Mouse (Mus musculus) forebrain, embryonic 15.5 days (tissue): ENCODE data around the gene Phkb. TPM values are rescaled to one million over a fixed set of nuclear protein-coding genes. Genes with fewer than 3 reads are reported as not detected.
"Not testable (repeated sequence)": the region's sequence is repeated elsewhere in the genome, so short reads cannot be mapped to it uniquely, and the experiment has no call there.

ENCODE experiments used
- ATAC-seq: fragments of 200-750 bp; cut with Nextera tagmentation; replicated peaks from 2 replicates; pipeline ENCODE4 v1.8.0; 2017; ENCODE audit warnings: mild to moderate bottlenecking, moderate TSS enrichment, moderate library complexity
- H3K27ac ChIP-seq: fragments of 300-500 bp; sonication (generic); replicated peaks from 2 replicates; pipeline ENCODE4 v1.5.1; 2015; ENCODE audit warnings: mild to moderate bottlenecking, inconsistent platforms
- H3K27me3 ChIP-seq: fragments of 300-500 bp; sonication (generic); 2 replicates; pipeline ENCODE4 v1.6.1; 2015; ENCODE audit warnings: inconsistent platforms
- H3K36me3 ChIP-seq: fragments of 300-500 bp; sonication (generic); 2 replicates; pipeline ENCODE4 v1.6.1; 2015; ENCODE audit warnings: mild to moderate bottlenecking, inconsistent platforms
- H3K4me1 ChIP-seq: fragments of 300-500 bp; sonication (generic); 2 replicates; pipeline ENCODE4 v1.6.1; 2015; ENCODE audit warnings: inconsistent platforms
- H3K4me2 ChIP-seq: fragments of 300-500 bp; sonication (generic); replicated peaks from 2 replicates; pipeline ENCODE4 v1.6.1; 2015; ENCODE audit warnings: mild to moderate bottlenecking, inconsistent platforms
- H3K4me3 ChIP-seq: fragments of 300-500 bp; sonication (generic); 2 replicates; pipeline ENCODE4 v1.5.1; 2015; ENCODE audit warnings: mild to moderate bottlenecking, inconsistent platforms
- H3K9ac ChIP-seq: fragments of 300-500 bp; sonication (generic); replicated peaks from 2 replicates; pipeline ENCODE4 v1.6.1; 2015; ENCODE audit warnings: mild to moderate bottlenecking, inconsistent platforms
- H3K9me3 ChIP-seq: fragments of 300-500 bp; sonication (generic); 2 replicates; pipeline ENCODE4 v1.6.1; 2016; ENCODE audit warnings: inconsistent platforms
- WGBS: fragments of 180-500 bp; shearing (Covaris S2); methylation state at CpG from one replicate; pipeline ENCODE4 v1.1.7; 2015; ENCODE audit warnings: mixed read lengths; 5-methylcytosine and 5-hydroxymethylcytosine counted together
- polyA plus RNA-seq: library from polyadenylated mRNA; unstranded; fragments of >200 nt; fragmentation: Nextera tagmentation; extraction: Ambion mirVana; gene quantifications from 2 replicates; pipeline ENCODE4 v1.2.1, GENCODE M21; 2015

Phkb gene
- 28.0 and 30.1 TPM in 2 replicates for polyA plus RNA-seq

- H3K4me3 ChIP-seq: peak within 1 kb of the TSS; percentile 91
- peak within 1 kb of the TSS; percentile 77 for H3K4me2 ChIP-seq
- WGBS: under 1% methylated on average over 54 of the region's 54 CpGs
Measured at GRCm38 (mm10) chr8:85840657-85841488, at the start of gene Phkb, which contains the start of gene Itfg1. Gene Phkb (plus strand): TSS chr8:85840959. Gene Itfg1 (minus strand): TSS chr8:85840921.

GRCm38 (mm10) chr8:85796392-85796791, 44.4 kb upstream of the Phkb start:
- not testable (repeated sequence) for ATAC-seq, H3K9me3 ChIP-seq, H3K36me3 ChIP-seq, H3K4me3 ChIP-seq, H3K4me1 ChIP-seq, H3K27ac ChIP-seq, H3K27me3 ChIP-seq, H3K9ac ChIP-seq, H3K4me2 ChIP-seq
- whole genome bisulfite sequencing: 94% methylated on average over 1 of the region's 1 CpGs

More at GRCm38 (mm10) chr8:85840657-85841488, at the start of gene Phkb, which contains the start of gene Itfg1:
- Histone ChIP-seq H3K27me3 (no peaks in the 10 kb centered on the region), H3K36me3 (peaks cover 12% of the 10 kb centered on the region; the same call in 1 of the 2 replicates), H3K4me1 (peaks cover 19% of the 10 kb centered on the region), H3K9me3 (no peaks in the 10 kb centered on the region), H3K27ac (peak within 1 kb of the TSS; percentile 97), H3K9ac (peak within 1 kb of the TSS; percentile 92)
- ATAC-seq: peak; percentile 98

GRCm38 (mm10) chr8:85800164-85800563, 40.6 kb upstream of the Phkb start:
- whole genome bisulfite sequencing: 97% methylated on average over 1 of the region's 1 CpGs
- Histone ChIP-seq H3K9ac (no peak overlapping the region), H3K36me3 (peaks cover 3% of the 10 kb centered on the region; the same call in 1 of the 2 replicates), H3K27me3 (no peaks in the 10 kb centered on the region), H3K4me3 (no peak overlapping the region), H3K4me2 (no peak overlapping the region), H3K9me3 (no peaks in the 10 kb centered on the region), H3K4me1 (no peaks in the 10 kb centered on the region), H3K27ac (no peak overlapping the region)
- ATAC-seq: no peak

- ATAC-seq: no peak
Measured at GRCm38 (mm10) chr8:85801408-85801807, 39.4 kb upstream of the Phkb start.

GRCm38 (mm10) chr8:85813621-85814020, 27.1 kb upstream of the Phkb start:
- no peaks in the 10 kb centered on the region for H3K27me3 ChIP-seq
- no peak overlapping the region for H3K9ac ChIP-seq
- H3K9me3 ChIP-seq: no peaks in the 10 kb centered on the region
- no peak for ATAC-seq
- no peaks in the 10 kb centered on the region for H3K4me1 ChIP-seq
- H3K36me3 ChIP-seq: peaks cover 5% of the 10 kb centered on the region; the same call in 1 of the 2 replicates
- H3K27ac ChIP-seq: no peak overlapping the region
- no peak overlapping the region for H3K4me3 ChIP-seq
- H3K4me2 ChIP-seq: no peak overlapping the region

More at GRCm38 (mm10) chr8:85801408-85801807, 39.4 kb upstream of the Phkb start:
- no peaks in the 10 kb centered on the region for H3K4me1 ChIP-seq
- no peak overlapping the region for H3K27ac ChIP-seq
- no peaks in the 10 kb centered on the region for H3K9me3 ChIP-seq
- H3K4me3 ChIP-seq: no peak overlapping the region
- no peaks in the 10 kb centered on the region for H3K27me3 ChIP-seq
- peaks cover 3% of the 10 kb centered on the region; the same call in 1 of the 2 replicates for H3K36me3 ChIP-seq
- H3K9ac ChIP-seq: no peak overlapping the region
- H3K4me2 ChIP-seq: no peak overlapping the region
- WGBS: 98% methylated on average over 1 of the region's 1 CpGs

- no peak for ATAC-seq
- WGBS: 2% methylated on average over 21 of the region's 21 CpGs
- H3K4me1 ChIP-seq: peaks cover 19% of the 10 kb centered on the region
Measured at GRCm38 (mm10) chr8:85839916-85840656, 673 bp upstream of the Phkb start.

GRCm38 (mm10) chr8:85841489-85841795, 683 bp downstream of the Phkb start:
- no peak for ATAC-seq
- peak overlapping the region; percentile 77 for H3K4me2 ChIP-seq
- H3K9me3 ChIP-seq: no peaks in the 10 kb centered on the region
- peak overlapping the region; percentile 92; the same call in 1 of the 2 replicates for H3K9ac ChIP-seq
- H3K27ac ChIP-seq: no peak overlapping the region
- peak overlapping the region; percentile 91 for H3K4me3 ChIP-seq
- WGBS: 13% methylated on average over 4 of the region's 4 CpGs
- no peaks in the 10 kb centered on the region for H3K27me3 ChIP-seq
- H3K36me3 ChIP-seq: peaks cover 11% of the 10 kb centered on the region; the same call in 1 of the 2 replicates
- H3K4me1 ChIP-seq: peaks cover 19% of the 10 kb centered on the region

More at GRCm38 (mm10) chr8:85839916-85840656, 673 bp upstream of the Phkb start:
- Histone ChIP-seq H3K9ac (peak overlapping the region; percentile 92), H3K4me2 (peak overlapping the region; percentile 77), H3K27ac (peak overlapping the region; percentile 97), H3K27me3 (no peaks in the 10 kb centered on the region), H3K36me3 (peaks cover 17% of the 10 kb centered on the region), H3K4me3 (peak overlapping the region; percentile 91), H3K9me3 (no peaks in the 10 kb centered on the region)

- no peak overlapping the region for H3K4me2 ChIP-seq
- H3K36me3 ChIP-seq: no peaks in the 10 kb centered on the region
- H3K9ac ChIP-seq: no peak overlapping the region
- peaks cover 7% of the 10 kb centered on the region for H3K4me1 ChIP-seq
- no peak for ATAC-seq
- no peak overlapping the region for H3K27ac ChIP-seq
- H3K4me3 ChIP-seq: no peak overlapping the region
- no peaks in the 10 kb centered on the region for H3K9me3 ChIP-seq
- H3K27me3 ChIP-seq: no peaks in the 10 kb centered on the region
Measured at GRCm38 (mm10) chr8:85845887-85846286, 5.1 kb downstream of the Phkb start.

- 91% methylated on average over 19 of the region's 19 CpGs for WGBS
- no peaks in the 10 kb centered on the region for H3K4me1 ChIP-seq
- H3K4me3 ChIP-seq: no peak overlapping the region
- no peaks in the 10 kb centered on the region for H3K36me3 ChIP-seq
- H3K9ac ChIP-seq: no peak overlapping the region
- H3K27ac ChIP-seq: no peak overlapping the region
- ATAC-seq: no peak
- no peaks in the 10 kb centered on the region for H3K9me3 ChIP-seq
- H3K4me2 ChIP-seq: no peak overlapping the region
- H3K27me3 ChIP-seq: no peaks in the 10 kb centered on the region
Measured at GRCm38 (mm10) chr8:85854220-85855123, 13.7 kb downstream of the Phkb start.

- ATAC-seq, H3K9me3 ChIP-seq, H3K9ac ChIP-seq, H3K27me3 ChIP-seq, H3K4me3 ChIP-seq, H3K27ac ChIP-seq, H3K4me2 ChIP-seq, H3K36me3 ChIP-seq, H3K4me1 ChIP-seq: not testable (repeated sequence)
- 45% methylated on average over 11 of the region's 11 CpGs for WGBS
Measured at GRCm38 (mm10) chr8:85857227-85857896, 16.6 kb downstream of the Phkb start.

GRCm38 (mm10) chr8:85860612-85861011, 19.9 kb downstream of the Phkb start:
- no peaks in the 10 kb centered on the region for H3K36me3 ChIP-seq
- H3K4me2 ChIP-seq: no peak overlapping the region
- no peak overlapping the region for H3K4me3 ChIP-seq
- H3K9me3 ChIP-seq: no peaks in the 10 kb centered on the region
- no peak overlapping the region for H3K27ac ChIP-seq
- WGBS: 91% methylated on average over 5 of the region's 5 CpGs
- no peak overlapping the region for H3K9ac ChIP-seq
- no peak for ATAC-seq
- no peaks in the 10 kb centered on the region for H3K4me1 ChIP-seq
- no peaks in the 10 kb centered on the region for H3K27me3 ChIP-seq
